ENCODE assay signal across 2 mouse cellular contexts in the genomic region with DNA sequence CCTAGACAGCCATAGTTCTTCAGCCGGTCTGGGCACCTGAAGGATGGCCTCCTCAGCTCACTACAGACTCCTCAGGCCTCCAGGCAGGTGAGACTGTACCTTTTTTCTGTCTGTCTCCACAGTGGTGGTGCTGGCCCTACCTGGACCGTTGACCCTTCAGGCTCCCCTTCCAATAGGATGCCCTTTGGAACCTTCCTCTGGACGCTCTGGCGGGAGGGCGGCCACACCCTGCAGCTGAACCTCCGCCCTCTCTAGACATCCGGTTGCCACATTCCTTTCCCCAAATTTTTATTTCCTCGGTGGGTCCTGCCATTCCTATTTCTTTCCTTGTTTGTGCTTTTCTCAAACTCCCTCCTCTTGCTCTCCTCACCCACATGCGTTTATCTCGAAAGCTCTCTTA. TPM values are rescaled to one million over a fixed set of nuclear protein-coding genes. Genes with fewer than 3 reads are reported as not detected.
"Had no signal": no experiment of that assay in that cellular context is flagged by ENCODE, and none has a peak within 500 bp of the region (broad histone marks: within the 10 kb centered on the region; RNA-seq: fewer than 3 reads in every experiment).

No protein-coding gene starts in this region.

RNA-seq across cellular contexts. Expression of gene Plac9b, which starts 0.6 kb away (rescaled TPM):
- total RNA-seq: hematopoietic stem cell, adult 5-6 weeks had no signal
- polyA plus RNA-seq: inflammation-experienced regulatory T-cells, adult 6 months had no signal
